Mouse (Mus musculus): Measurements from ENCODE around the gene Set. TPM values are rescaled to one million over a fixed set of nuclear protein-coding genes. Genes with fewer than 3 reads are reported as not detected.
"Not testable (repeated sequence)": the region's sequence is repeated elsewhere in the genome, so short reads cannot be mapped to it uniquely, and the experiment has no call there.

Gene Set
- polyA plus RNA-seq, 1 experiment from 2014 or later: 647 TPM

DNA sequence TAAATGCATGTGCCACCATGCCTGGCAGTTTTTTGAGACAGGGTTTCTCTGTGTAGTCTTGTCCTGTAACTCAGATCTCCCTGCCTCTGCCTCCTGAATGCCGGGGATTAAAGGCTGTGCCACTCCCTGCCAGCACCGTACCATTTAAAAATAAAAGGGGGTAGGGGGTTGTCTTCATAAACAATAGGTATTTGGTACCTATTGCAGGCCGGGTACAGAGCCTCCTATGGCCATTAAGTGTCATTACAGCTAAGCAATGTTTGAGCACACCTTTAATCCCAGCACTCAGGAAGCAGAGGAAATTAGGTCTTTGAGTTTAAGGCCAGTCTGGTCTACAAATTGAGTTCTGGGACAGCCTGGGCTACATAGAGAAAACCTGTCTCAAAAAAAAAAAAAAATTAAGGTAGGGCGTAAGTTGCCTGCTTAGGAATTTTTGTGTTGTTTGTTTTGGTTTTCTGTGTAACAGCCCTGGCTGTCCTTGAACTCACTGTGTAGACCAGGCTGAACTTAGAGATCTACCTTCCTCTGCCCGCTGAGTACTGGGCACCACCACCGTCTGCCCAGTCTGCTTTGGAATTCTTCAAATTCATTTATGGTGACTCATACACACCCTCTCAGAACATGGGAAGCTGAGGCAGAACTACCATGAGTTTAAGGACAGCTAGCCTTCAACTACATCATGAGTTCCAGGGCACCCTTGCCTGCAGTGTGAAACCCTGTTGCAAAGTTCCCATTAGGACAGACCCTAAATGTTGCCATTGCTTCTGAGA is 5.0 kb upstream of the Set start:
- H3K4me3 ChIP-seq (ENCODE audit: low read length): no peak overlapping the region
- H3K4me2 ChIP-seq (replicated peaks; ENCODE audit: low read depth, low read length): no peak overlapping the region
- 45% methylated on average over 6 of the region's 6 CpGs for WGBS
- H3K27ac ChIP-seq (ENCODE audit: low read depth, low read length): no peak overlapping the region
- H3K9me3 ChIP-seq (ENCODE audit: control insufficient read depth, low read length): no peaks in the 10 kb centered on the region
- H3K9ac ChIP-seq (ENCODE audit: low read depth, low read length): no peak overlapping the region
- H3K27me3 ChIP-seq (ENCODE audit: control insufficient read depth, insufficient read depth, low read length): no peaks in the 10 kb centered on the region
- H3K36me3 ChIP-seq (ENCODE audit: control insufficient read depth, insufficient read depth, low read length): no peaks in the 10 kb centered on the region
- H3K4me1 ChIP-seq (ENCODE audit: control insufficient read depth, insufficient read depth, low read length): 0 out of 2 replicates have a peak, but pooled peaks cover 4% of the 10 kb centered on the region
- ATAC-seq (ENCODE audit: low FRiP score, low TSS enrichment): no peak

DNA sequence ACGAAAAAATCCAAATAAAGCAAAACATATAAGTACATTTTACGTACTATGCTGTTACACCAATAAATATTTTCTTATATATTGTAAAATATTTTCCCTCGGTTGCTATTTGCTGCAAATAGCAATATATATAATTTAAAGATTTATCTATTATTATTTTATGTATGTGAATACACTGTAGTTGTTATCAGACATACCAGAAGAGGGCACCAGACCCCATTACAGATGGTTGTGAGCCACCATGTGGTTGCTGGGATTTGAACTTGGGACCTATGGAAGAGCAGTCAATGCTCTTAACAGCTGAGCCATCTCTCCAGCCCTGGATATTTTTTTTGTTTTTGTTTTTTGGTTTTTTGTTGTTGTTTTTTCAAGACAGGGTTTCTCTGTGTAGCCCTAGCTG is 1.9 kb upstream of the Set start:
- not testable (repeated sequence) for H3K4me3 ChIP-seq (ENCODE audit: low read length); ATAC-seq (ENCODE audit: low FRiP score, low TSS enrichment); H3K9ac ChIP-seq (ENCODE audit: low read depth, low read length); H3K27me3 ChIP-seq (ENCODE audit: control insufficient read depth, insufficient read depth, low read length); H3K36me3 ChIP-seq (ENCODE audit: control insufficient read depth, insufficient read depth, low read length); H3K27ac ChIP-seq (ENCODE audit: low read depth, low read length); H3K4me1 ChIP-seq (ENCODE audit: control insufficient read depth, insufficient read depth, low read length); H3K9me3 ChIP-seq (ENCODE audit: control insufficient read depth, low read length); H3K4me2 ChIP-seq (replicated peaks; ENCODE audit: low read depth, low read length)
- WGBS: 96% methylated on average over 3 of the region's 3 CpGs

DNA sequence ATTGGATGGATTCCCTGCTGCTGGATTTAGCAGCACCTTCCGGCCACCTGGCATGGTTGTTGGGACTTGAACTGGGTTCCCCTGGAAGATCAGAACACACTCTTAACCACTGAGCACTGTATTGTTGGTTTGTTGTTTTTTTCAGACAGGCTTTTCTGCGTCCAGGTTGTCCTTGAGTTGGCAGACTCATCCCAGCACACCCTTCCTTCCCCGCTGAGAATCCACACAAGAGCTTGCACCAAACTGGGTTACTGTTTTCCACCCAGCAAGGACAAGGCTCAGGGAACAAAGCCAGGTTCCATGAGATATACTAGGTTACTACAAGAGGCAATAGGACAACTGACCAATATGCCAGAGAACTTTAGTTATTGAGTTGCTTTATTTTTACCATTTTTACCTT is 442 bp upstream of the Set start:
- Histone ChIP-seq H3K4me2 (replicated peaks; ENCODE audit: low read depth, low read length) (no peak overlapping the region), H3K36me3 (ENCODE audit: control insufficient read depth, insufficient read depth, low read length) (no peaks in the 10 kb centered on the region), H3K9me3 (ENCODE audit: control insufficient read depth, low read length) (no peaks in the 10 kb centered on the region), H3K4me1 (ENCODE audit: control insufficient read depth, insufficient read depth, low read length) (peaks cover 4% of the 10 kb centered on the region; the same call in 1 of the 2 replicates), H3K27ac (ENCODE audit: low read depth, low read length) (no peak overlapping the region), H3K27me3 (ENCODE audit: control insufficient read depth, insufficient read depth, low read length) (no peaks in the 10 kb centered on the region), H3K4me3 (ENCODE audit: low read length) (no peak overlapping the region), H3K9ac (ENCODE audit: low read depth, low read length) (no peak overlapping the region)
- WGBS: 88% methylated on average over 3 of the region's 3 CpGs
- ATAC-seq (ENCODE audit: low FRiP score, low TSS enrichment): no peak

DNA sequence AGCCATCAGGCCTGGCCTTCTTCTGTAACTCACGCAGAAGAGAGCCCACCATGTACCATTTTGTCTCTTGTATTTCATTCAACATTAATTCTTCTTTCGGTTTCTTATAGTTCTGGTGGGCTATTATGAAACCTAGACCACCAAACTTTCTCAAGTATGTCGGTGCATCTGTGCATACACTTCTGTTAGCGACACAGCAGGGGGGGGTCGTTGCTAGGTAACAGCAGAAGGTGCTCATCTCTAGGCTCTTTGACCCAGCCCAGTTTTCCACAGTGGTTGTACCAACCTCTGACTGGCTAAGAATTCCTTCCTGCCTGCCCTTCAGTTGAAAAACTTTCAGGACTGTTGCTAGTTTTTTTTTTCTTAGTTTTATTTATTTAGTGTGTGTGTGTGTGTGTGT is 1.2 kb downstream of the Set start:
- 72% methylated on average over 5 of the region's 5 CpGs for WGBS
- no peak for ATAC-seq (ENCODE audit: low FRiP score, low TSS enrichment)
- H3K36me3 ChIP-seq (ENCODE audit: control insufficient read depth, insufficient read depth, low read length): no peaks in the 10 kb centered on the region

DNA sequence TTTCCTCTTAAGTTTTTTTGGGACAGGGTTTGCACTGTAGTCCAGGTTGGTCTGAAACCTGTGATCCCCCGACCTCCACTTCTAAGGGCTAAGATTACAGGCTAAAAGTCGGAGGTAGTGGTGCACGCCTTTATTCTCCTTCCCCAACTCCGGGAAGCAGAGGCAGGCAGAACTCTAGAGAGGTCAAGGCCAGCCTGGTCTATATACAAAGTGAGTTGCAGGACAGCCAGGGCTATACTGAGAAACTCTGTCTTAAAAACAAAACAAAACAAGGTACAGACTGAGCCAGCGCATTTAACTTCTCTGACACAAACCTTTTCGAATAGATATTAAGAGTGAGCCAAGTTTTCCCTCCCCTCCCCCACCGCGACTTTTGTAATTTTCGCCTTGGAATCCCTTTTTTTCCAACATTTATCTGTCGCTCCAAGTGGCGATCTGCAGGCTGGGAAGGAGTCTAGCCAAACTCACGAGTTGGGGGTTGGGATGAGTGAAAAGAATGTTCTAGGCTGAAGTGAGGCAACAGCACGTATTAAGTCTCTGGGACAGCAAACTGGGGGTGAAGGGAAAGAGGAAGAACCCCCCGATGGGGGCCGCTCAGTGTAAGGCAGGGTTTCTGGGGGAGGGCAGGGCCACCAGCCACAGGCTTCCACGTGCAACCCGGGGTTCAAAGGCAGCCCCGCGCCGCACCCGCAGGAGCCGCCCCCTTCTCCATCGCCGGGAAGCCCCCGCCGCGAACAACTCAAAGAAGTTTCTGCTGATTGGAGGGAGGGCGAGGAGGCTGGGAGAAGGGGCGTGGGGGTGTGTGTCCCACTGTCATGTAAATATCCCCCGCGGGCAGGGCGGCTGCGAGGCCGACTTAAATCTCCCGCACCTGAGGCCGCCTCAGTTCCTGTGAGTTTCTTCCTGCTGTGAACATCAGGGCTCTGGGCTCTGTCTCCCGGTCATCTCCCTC is 4.3 kb downstream of the Set start:
- Histone ChIP-seq H3K27ac (ENCODE audit: low read depth, low read length) (peak overlapping the region; percentile 95), H3K9me3 (ENCODE audit: control insufficient read depth, low read length) (no peaks in the 10 kb centered on the region), H3K4me2 (replicated peaks; ENCODE audit: low read depth, low read length) (peak overlapping the region; percentile 86), H3K4me1 (ENCODE audit: control insufficient read depth, insufficient read depth, low read length) (peaks cover 19% of the 10 kb centered on the region), H3K9ac (ENCODE audit: low read depth, low read length) (peak overlapping the region; percentile 73), H3K4me3 (ENCODE audit: low read length) (peak overlapping the region; percentile 68), H3K27me3 (ENCODE audit: control insufficient read depth, insufficient read depth, low read length) (no peaks in the 10 kb centered on the region), H3K36me3 (ENCODE audit: control insufficient read depth, insufficient read depth, low read length) (no peaks in the 10 kb centered on the region)
- ATAC-seq (ENCODE audit: low FRiP score, low TSS enrichment): peak; percentile 2; the same call in 1 of the 2 replicates
- 9% methylated on average over 36 of the region's 37 CpGs for WGBS

More for the DNA sequence above, 1.2 kb downstream of the Set start:
- no peaks in the 10 kb centered on the region for H3K9me3 ChIP-seq (ENCODE audit: control insufficient read depth, low read length)
- H3K4me2 ChIP-seq (replicated peaks; ENCODE audit: low read depth, low read length): no peak overlapping the region
- no peaks in the 10 kb centered on the region for H3K27me3 ChIP-seq (ENCODE audit: control insufficient read depth, insufficient read depth, low read length)
- no peak overlapping the region for H3K27ac ChIP-seq (ENCODE audit: low read depth, low read length)
- no peak overlapping the region for H3K9ac ChIP-seq (ENCODE audit: low read depth, low read length)
- H3K4me3 ChIP-seq (ENCODE audit: low read length): no peak overlapping the region
- H3K4me1 ChIP-seq (ENCODE audit: control insufficient read depth, insufficient read depth, low read length): peaks cover 9% of the 10 kb centered on the region

GRCm38 (mm10) chr2:30062249-30063093 is 5.3 kb downstream of the Set start:
- under 1% methylated on average over 40 of the region's 40 CpGs for WGBS
- peaks cover 15% of the 10 kb centered on the region for H3K4me1 ChIP-seq (ENCODE audit: control insufficient read depth, insufficient read depth, low read length)
- H3K4me2 ChIP-seq (replicated peaks; ENCODE audit: low read depth, low read length): peak overlapping the region; percentile 86
- H3K27me3 ChIP-seq (ENCODE audit: control insufficient read depth, insufficient read depth, low read length): no peaks in the 10 kb centered on the region
- H3K4me3 ChIP-seq (ENCODE audit: low read length): peak overlapping the region; percentile 68
- H3K36me3 ChIP-seq (ENCODE audit: control insufficient read depth, insufficient read depth, low read length): no peaks in the 10 kb centered on the region
- peak overlapping the region; percentile 73 for H3K9ac ChIP-seq (ENCODE audit: low read depth, low read length)
- H3K27ac ChIP-seq (ENCODE audit: low read depth, low read length): peak overlapping the region; percentile 95
- peak; percentile 25; the same call in 1 of the 2 replicates for ATAC-seq (ENCODE audit: low FRiP score, low TSS enrichment)
- H3K9me3 ChIP-seq (ENCODE audit: control insufficient read depth, low read length): no peaks in the 10 kb centered on the region

DNA sequence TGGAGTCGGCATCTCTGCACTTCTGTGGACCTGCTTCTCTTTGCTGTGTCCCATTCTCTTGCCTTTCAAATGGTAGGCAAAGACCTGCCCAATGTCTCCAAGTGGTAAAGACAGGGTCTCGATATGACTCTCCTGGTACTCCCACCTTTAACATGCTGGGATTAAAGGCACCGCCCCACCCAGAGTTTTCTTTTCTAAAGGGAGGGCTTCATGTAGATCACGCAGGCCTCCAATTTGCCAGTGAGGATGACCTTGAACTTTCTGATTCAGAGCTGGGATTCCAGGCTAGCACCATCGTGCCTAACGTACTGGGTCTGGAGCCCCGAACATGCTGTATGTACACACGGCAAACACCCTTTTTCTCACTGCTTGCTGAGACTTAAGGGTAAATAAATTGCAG is 6.1 kb downstream of the Set start:
- H3K4me3 ChIP-seq (ENCODE audit: low read length): peak overlapping the region; percentile 68
- no peaks in the 10 kb centered on the region for H3K9me3 ChIP-seq (ENCODE audit: control insufficient read depth, low read length)
- no peak for ATAC-seq (ENCODE audit: low FRiP score, low TSS enrichment)
- WGBS: 2% methylated on average over 8 of the region's 8 CpGs
- peak overlapping the region; percentile 73 for H3K9ac ChIP-seq (ENCODE audit: low read depth, low read length)
- H3K36me3 ChIP-seq (ENCODE audit: control insufficient read depth, insufficient read depth, low read length): peaks cover 4% of the 10 kb centered on the region
- H3K4me1 ChIP-seq (ENCODE audit: control insufficient read depth, insufficient read depth, low read length): peaks cover 18% of the 10 kb centered on the region
- peak overlapping the region; percentile 95 for H3K27ac ChIP-seq (ENCODE audit: low read depth, low read length)
- H3K27me3 ChIP-seq (ENCODE audit: control insufficient read depth, insufficient read depth, low read length): no peaks in the 10 kb centered on the region
- peak overlapping the region; percentile 86 for H3K4me2 ChIP-seq (replicated peaks; ENCODE audit: low read depth, low read length)

DNA sequence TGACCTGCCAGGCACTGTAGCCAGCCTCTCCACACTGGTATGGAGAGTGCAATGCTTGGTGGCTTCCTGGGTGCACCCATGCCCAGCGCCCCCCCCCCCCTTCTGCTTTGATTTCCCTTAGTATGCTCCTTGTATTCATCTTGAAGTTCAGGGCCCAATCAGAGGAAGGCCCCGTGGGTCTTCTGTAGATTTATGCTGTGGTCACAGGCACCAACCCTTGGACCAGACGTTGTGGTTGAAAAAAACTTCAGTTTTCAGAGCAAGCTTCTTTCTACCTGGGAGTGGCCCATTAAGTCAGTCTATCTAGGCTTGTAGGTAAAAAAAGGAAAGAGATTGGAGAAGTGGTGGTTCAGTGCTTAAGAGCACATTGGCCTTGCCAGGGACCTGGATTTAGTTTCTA is 6.6 kb downstream of the Set start:
- ATAC-seq (ENCODE audit: low FRiP score, low TSS enrichment): no peak
- WGBS: 7% methylated on average over 3 of the region's 3 CpGs
- H3K9me3 ChIP-seq (ENCODE audit: control insufficient read depth, low read length): no peaks in the 10 kb centered on the region
- no peak overlapping the region; the same call in 1 of the 2 replicates for H3K27ac ChIP-seq (ENCODE audit: low read depth, low read length)
- H3K4me3 ChIP-seq (ENCODE audit: low read length): peak overlapping the region; percentile 68
- peak overlapping the region; percentile 86 for H3K4me2 ChIP-seq (replicated peaks; ENCODE audit: low read depth, low read length)
- H3K4me1 ChIP-seq (ENCODE audit: control insufficient read depth, insufficient read depth, low read length): peaks cover 22% of the 10 kb centered on the region
- H3K36me3 ChIP-seq (ENCODE audit: control insufficient read depth, insufficient read depth, low read length): peaks cover 10% of the 10 kb centered on the region
- H3K27me3 ChIP-seq (ENCODE audit: control insufficient read depth, insufficient read depth, low read length): no peaks in the 10 kb centered on the region
- peak overlapping the region; percentile 73 for H3K9ac ChIP-seq (ENCODE audit: low read depth, low read length)
